Mouse (Mus musculus): ENCODE data around the gene Akap2. TPM values are rescaled to one million over a fixed set of nuclear protein-coding genes. Genes with fewer than 3 reads are reported as not detected.
"Not testable (repeated sequence)": the region's sequence is repeated elsewhere in the genome, so short reads cannot be mapped to it uniquely, and the experiment has no call there.

The Akap2 gene
- polyA plus RNA-seq, 1 experiment from 2014 or later = 11.4 TPM

GRCm38 (mm10) chr4:57885186-57885585 is 167.7 kb downstream of the Akap2 start:
- Histone ChIP-seq H3K4me3 (ENCODE audit: low read depth, low read length) (no peak overlapping the region), H3K4me2 (replicated peaks; ENCODE audit: low read depth) (no peak overlapping the region), H3K27me3 (ENCODE audit: control insufficient read depth, insufficient read depth, low read length) (no peaks in the 10 kb centered on the region), H3K9me3 (ENCODE audit: control insufficient read depth, low read length) (no peaks in the 10 kb centered on the region), H3K4me1 (replicated peaks; ENCODE audit: control insufficient read depth, insufficient read depth) (no peaks in the 10 kb centered on the region), H3K9ac (ENCODE audit: low read length) (no peak overlapping the region), H3K36me3 (ENCODE audit: control insufficient read depth, insufficient read depth, low read length) (no peaks in the 10 kb centered on the region), H3K27ac (replicated peaks) (no peak overlapping the region)
- WGBS = 61% methylated on average over 2 of the region's 2 CpGs
- TF ChIP-seq EP300 (optimal IDR thresholded peaks at IDR 0.05) (no peak), CTCF (IDR thresholded peaks at IDR 0.05; ENCODE audit: low read depth) (no peak)
- DNase-seq (ENCODE audit: low spot score) (no peak), ATAC-seq (ENCODE audit: low FRiP score, low TSS enrichment) (no peak)

DNA sequence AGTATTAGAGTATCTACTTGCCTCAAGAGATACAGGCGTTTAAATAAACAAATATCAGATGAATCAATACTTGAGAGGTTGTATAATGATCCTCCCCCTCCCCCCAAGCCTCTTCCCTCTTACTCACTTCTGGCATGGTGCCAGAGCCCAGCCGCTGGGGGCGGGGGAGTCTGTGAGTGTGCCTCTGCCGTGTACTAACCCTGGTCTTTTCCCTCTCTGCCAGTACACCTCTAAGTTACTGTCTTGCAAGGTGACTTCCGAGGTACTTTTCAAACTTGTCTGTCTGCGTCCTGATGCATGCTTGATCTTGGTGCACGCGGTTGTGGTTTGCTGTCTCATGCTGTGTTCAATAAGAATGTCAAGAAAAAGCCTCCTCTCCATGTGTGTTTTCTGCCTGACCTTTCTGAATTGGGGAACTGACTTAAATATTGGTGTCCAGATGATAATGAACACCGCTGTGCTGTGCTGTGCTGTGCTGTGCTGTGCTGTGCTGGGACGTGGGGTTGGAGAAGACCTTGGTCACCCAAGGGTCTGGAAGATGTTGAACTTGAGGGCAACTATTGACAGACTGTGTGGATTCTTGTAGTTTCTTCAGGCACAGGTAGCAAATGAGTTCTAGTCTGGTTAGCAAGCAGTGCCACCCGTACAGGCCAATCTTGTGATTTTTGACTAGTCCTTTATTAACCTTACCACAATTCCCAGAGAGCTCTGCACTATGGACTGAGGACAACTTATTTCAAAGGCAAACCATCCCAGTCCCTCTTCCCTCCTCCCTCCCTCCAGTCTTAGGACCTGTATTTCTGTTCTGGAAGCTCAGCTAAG is 168.8 kb downstream of the Akap2 start:
- no peak overlapping the region for H3K4me2 ChIP-seq (replicated peaks; ENCODE audit: low read depth)
- no peak for ATAC-seq (ENCODE audit: low FRiP score, low TSS enrichment)
- H3K4me3 ChIP-seq (ENCODE audit: low read depth, low read length) = no peak overlapping the region
- DNase-seq (ENCODE audit: low spot score) = peak; percentile 34
- no peak overlapping the region for H3K27ac ChIP-seq (replicated peaks)
- no peaks in the 10 kb centered on the region for H3K9me3 ChIP-seq (ENCODE audit: control insufficient read depth, low read length)
- 45% methylated on average over 11 of the region's 11 CpGs for WGBS
- H3K27me3 ChIP-seq (ENCODE audit: control insufficient read depth, insufficient read depth, low read length) = no peaks in the 10 kb centered on the region
- no peak overlapping the region for H3K9ac ChIP-seq (ENCODE audit: low read length)
- H3K4me1 ChIP-seq (replicated peaks; ENCODE audit: control insufficient read depth, insufficient read depth) = no peaks in the 10 kb centered on the region
- no peaks in the 10 kb centered on the region for H3K36me3 ChIP-seq (ENCODE audit: control insufficient read depth, insufficient read depth, low read length)
- TF ChIP-seq CTCF (IDR thresholded peaks at IDR 0.05; ENCODE audit: low read depth) = no peak
- no peak for TF ChIP-seq EP300 (optimal IDR thresholded peaks at IDR 0.05)

DNA sequence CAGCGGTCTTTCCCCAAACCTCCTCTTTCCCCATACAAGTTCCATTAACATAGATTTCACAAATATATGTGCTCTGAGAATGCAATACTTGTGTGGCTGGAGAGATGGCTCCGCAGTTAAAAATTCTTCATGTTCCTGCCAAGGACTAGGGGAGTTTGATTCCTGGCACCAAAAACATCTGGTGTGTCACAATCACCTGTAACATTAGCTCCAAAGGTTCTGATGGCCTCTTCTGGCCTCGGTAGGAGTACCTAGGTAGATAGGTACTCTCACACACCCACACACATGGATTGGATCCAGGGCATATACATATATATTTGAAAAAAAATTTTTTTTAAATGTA is 169.4 kb downstream of the Akap2 start:
- H3K36me3 ChIP-seq (ENCODE audit: control insufficient read depth, insufficient read depth, low read length) = no peaks in the 10 kb centered on the region
- DNase-seq (ENCODE audit: low spot score) (no peak), ATAC-seq (ENCODE audit: low FRiP score, low TSS enrichment) (no peak)
- TF ChIP-seq EP300 (optimal IDR thresholded peaks at IDR 0.05) (no peak), CTCF (IDR thresholded peaks at IDR 0.05; ENCODE audit: low read depth) (no peak)
- no peaks in the 10 kb centered on the region for H3K9me3 ChIP-seq (ENCODE audit: control insufficient read depth, low read length)
- no peaks in the 10 kb centered on the region for H3K4me1 ChIP-seq (replicated peaks; ENCODE audit: control insufficient read depth, insufficient read depth)
- H3K4me3 ChIP-seq (ENCODE audit: low read depth, low read length) = no peak overlapping the region
- no peak overlapping the region for H3K27ac ChIP-seq (replicated peaks)
- H3K9ac ChIP-seq (ENCODE audit: low read length) = no peak overlapping the region
- H3K27me3 ChIP-seq (ENCODE audit: control insufficient read depth, insufficient read depth, low read length) = no peaks in the 10 kb centered on the region
- no peak overlapping the region for H3K4me2 ChIP-seq (replicated peaks; ENCODE audit: low read depth)
- 85% methylated on average over 3 of the region's 3 CpGs for WGBS

DNA sequence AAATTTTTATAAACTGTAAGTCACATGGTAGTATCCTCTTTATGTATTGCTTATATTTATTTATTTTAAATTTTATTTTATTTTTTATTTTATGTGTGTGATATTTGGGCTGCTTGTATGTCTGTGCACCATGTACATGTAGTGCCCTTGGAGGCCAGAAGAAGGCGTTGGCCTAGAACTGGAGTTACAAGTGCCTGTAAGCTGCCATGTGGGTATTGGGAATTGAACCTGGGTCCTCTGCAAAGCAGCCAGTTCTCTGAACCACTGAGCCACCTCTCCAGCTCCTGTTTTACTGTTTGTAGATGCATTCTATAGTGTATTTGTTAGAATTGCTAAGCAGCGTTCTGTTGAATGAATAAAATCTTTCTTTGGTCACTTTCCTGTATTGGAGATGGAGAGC is 170.8 kb downstream of the Akap2 start:
- no peak overlapping the region for H3K4me3 ChIP-seq (ENCODE audit: low read depth, low read length)
- DNase-seq (ENCODE audit: low spot score) (no peak), ATAC-seq (ENCODE audit: low FRiP score, low TSS enrichment) (no peak)
- H3K36me3 ChIP-seq (ENCODE audit: control insufficient read depth, insufficient read depth, low read length) = peaks cover 1% of the 10 kb centered on the region; the same call in 1 of the 2 replicates
- TF ChIP-seq EP300 (optimal IDR thresholded peaks at IDR 0.05) (no peak), CTCF (IDR thresholded peaks at IDR 0.05; ENCODE audit: low read depth) (no peak)
- H3K27ac ChIP-seq (replicated peaks) = no peak overlapping the region
- no peaks in the 10 kb centered on the region for H3K27me3 ChIP-seq (ENCODE audit: control insufficient read depth, insufficient read depth, low read length)
- H3K9ac ChIP-seq (ENCODE audit: low read length) = no peak overlapping the region
- H3K9me3 ChIP-seq (ENCODE audit: control insufficient read depth, low read length) = no peaks in the 10 kb centered on the region
- no peak overlapping the region for H3K4me2 ChIP-seq (replicated peaks; ENCODE audit: low read depth)
- H3K4me1 ChIP-seq (replicated peaks; ENCODE audit: control insufficient read depth, insufficient read depth) = no peaks in the 10 kb centered on the region
- WGBS = 95% methylated on average over 2 of the region's 2 CpGs

DNA sequence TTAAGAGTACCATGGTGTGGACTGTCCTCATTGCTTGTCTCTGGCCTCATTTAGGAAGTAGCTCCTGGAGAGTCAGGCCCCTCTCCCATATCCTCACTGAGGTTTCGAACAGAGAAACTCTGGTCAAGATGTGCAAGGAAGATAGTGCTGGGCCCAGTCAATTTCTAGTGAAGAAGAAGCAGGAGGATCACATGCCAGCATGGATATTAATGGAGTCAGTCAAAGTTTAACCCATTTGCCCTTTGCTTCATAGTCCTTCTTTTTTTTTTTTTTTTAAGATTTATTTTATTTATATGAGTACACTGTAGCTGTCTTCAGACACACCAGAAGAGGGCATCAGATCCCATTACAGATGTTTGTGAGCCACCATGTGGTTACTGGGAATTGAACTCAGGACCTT is 171.5 kb downstream of the Akap2 start:
- 95% methylated on average over 1 of the region's 1 CpGs for WGBS
- not testable (repeated sequence) for H3K27me3 ChIP-seq (ENCODE audit: control insufficient read depth, insufficient read depth, low read length)

GRCm38 (mm10) chr4:57889773-57890172 is 172.3 kb downstream of the Akap2 start:
- 79% methylated on average over 8 of the region's 8 CpGs for WGBS
- no peak for TF ChIP-seq CTCF (IDR thresholded peaks at IDR 0.05; ENCODE audit: low read depth)
- no peak for TF ChIP-seq EP300 (optimal IDR thresholded peaks at IDR 0.05)

More for the DNA sequence above, 171.5 kb downstream of the Akap2 start:
- H3K9ac ChIP-seq (ENCODE audit: low read length); H3K4me1 ChIP-seq (replicated peaks; ENCODE audit: control insufficient read depth, insufficient read depth); H3K9me3 ChIP-seq (ENCODE audit: control insufficient read depth, low read length); ATAC-seq (ENCODE audit: low FRiP score, low TSS enrichment); DNase-seq (ENCODE audit: low spot score); H3K36me3 ChIP-seq (ENCODE audit: control insufficient read depth, insufficient read depth, low read length); H3K4me3 ChIP-seq (ENCODE audit: low read depth, low read length); H3K27ac ChIP-seq (replicated peaks); H3K4me2 ChIP-seq (replicated peaks; ENCODE audit: low read depth): not testable (repeated sequence)

More at GRCm38 (mm10) chr4:57889773-57890172, 172.3 kb downstream of the Akap2 start:
- Histone ChIP-seq H3K27me3 (ENCODE audit: control insufficient read depth, insufficient read depth, low read length) (no peaks in the 10 kb centered on the region), H3K4me2 (replicated peaks; ENCODE audit: low read depth) (no peak overlapping the region), H3K4me3 (ENCODE audit: low read depth, low read length) (no peak overlapping the region), H3K4me1 (replicated peaks; ENCODE audit: control insufficient read depth, insufficient read depth) (no peaks in the 10 kb centered on the region), H3K9me3 (ENCODE audit: control insufficient read depth, low read length) (no peaks in the 10 kb centered on the region), H3K27ac (replicated peaks) (no peak overlapping the region), H3K9ac (ENCODE audit: low read length) (no peak overlapping the region), H3K36me3 (ENCODE audit: control insufficient read depth, insufficient read depth, low read length) (peaks cover 3% of the 10 kb centered on the region; the same call in 1 of the 2 replicates)
- no peak for DNase-seq (ENCODE audit: low spot score)
- peak; percentile 45; the same call in 1 of the 2 replicates for ATAC-seq (ENCODE audit: low FRiP score, low TSS enrichment)

Measured in stomach, postnatal 0 days (tissue).